Mouse (Mus musculus) embryonic fibroblast, embryonic 13.5 days (primary cell): ENCODE measurements around the gene Cox15.

Experiments
- CTCF ChIP-seq: IDR thresholded peaks from 2 replicates; pipeline ENCODE4 v1.5.1; 2011; ENCODE audit warnings: mild to moderate bottlenecking, control low read depth, low read length, moderate library complexity, borderline replicate concordance; ENCODE audit not compliant: insufficient read depth
- POLR2A ChIP-seq: IDR thresholded peaks from 2 replicates; pipeline ENCODE4 v1.6.1; 2011; ENCODE audit warnings: low read depth, mild to moderate bottlenecking, control low read depth, low read length, moderate library complexity

DNA sequence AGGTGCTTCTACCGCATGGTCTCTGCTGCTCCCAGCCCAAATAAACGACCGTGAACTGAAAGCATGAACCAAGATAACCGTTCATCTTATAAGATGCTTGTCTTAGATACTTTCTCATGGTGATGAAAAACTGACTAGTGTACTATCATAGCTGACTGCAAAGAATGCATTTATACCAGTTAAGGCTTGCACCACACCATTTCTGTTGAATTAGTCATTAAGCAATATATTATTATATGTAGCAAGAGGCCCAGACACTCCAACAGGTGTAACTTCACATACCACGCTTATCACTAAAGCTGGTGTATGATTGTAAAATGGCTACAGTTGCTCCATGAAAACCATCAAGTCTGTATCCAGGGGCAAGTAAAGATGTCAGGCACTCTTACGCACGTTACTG is 37.0 kb upstream of the Cox15 start:
- TF ChIP-seq POLR2A = no peak
- TF ChIP-seq CTCF = no peak
